Mouse (Mus musculus) heart, postnatal 14 days (tissue): ENCODE measurements at regions not wholly inside any gene's neighbourhood (a gene's known extent, or its start where the extent isn't known, plus 50 kb on each side); places are given as distances from the start of the nearest gene placed in this dataset.

Experiments used
- DNase-seq, 2 experiments: peaks; one replicate each; pipeline ENCODE4 v3.0.0; 2021 to 2022
- intact Hi-C: fragments of 180-260 bp; cut with DNase I; formaldehyde crosslinking; loops from one replicate; pipeline ENCODE4 v1.15.1; 2025

DNA sequence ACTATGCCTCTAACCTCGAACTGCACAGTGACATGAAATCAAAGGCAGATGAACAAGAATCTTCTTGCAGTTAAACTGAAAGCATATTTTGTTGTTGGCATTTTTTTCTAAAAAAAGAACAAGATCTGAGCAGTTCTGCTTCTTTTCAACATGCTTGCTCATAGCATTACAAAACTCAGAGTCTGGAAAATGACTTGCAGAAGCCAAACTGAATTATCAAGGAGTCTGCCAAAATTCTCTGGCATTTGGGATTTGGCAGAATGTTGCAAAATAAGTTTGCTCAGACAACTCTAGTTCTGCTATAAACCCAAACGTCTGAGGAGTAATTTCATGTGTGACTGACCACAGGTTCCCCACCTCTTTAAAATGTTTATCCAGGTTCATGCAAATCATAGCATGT lies 907.3 kb upstream of the Gm37988 start:
- peak in 1 of 2 experiments; percentile 20 for DNase-seq

DNA sequence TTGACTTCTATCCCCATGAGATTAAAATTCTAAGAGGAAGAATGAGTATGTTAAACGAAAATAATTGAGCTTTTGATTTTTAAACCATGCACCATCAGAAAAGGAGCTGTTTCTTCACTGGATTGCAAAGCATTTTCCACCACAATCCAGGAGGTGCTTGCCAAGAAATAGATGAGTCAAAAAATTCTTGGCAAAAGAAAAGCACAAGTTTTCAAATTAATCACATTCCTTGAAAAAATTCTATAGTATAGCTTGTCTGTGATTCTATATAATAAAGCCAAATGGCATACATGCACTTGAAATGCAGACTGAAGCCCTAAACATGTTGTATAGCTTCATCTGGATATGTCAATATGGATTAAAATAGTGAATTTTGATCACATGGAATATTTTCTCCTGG lies 904.3 kb upstream of the Gm37988 start:
- DNase-seq, result no peak
- intact Hi-C loops, result no loop called here

More for the DNA sequence above, 907.3 kb upstream of the Gm37988 start:
- intact Hi-C loops, result no loop called here

DNA sequence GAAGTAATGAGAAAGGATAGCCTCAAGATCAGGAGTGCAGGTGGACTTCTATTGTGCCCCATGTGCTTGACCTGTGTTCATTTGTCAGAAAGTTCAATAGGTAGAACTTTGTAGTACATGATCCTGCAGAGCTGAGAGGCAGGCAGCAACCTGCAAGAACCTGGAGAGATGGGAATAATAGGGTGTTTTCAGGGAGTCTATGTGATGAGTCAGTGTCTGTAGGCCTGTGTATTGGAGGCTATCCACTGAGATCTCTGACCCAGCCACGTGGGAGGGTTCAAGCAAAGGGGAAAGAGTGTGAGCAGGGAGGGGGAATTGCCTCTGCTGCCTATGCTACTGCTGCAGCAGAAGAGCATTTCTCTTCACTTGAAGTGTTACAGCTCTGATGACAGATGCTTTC lies 895.2 kb upstream of the Gm37988 start:
- intact Hi-C loops, result no loop called here

DNA sequence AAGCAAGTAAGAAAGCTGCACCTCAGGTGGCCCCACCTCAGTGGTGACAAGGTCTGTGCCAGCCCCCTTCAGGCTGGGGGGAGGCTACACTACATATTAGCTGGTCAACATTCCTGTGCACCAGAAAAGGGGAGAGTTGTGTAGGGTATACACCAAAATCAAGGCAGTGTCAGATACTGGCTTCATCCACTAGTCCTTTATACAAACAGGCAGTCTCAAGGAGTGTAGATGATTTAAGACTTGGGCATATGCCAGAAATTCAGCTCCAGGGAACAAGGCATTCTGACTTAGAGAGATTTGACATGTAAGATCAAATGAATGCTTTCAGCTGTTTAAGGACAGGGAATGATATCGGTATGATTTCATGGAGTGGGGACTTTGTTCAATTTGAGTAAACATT lies 894.1 kb upstream of the Gm37988 start:
- DNase-seq, result peak in 1 of 2 experiments; percentile 5
- intact Hi-C loops, result no loop called here

More for the DNA sequence above, 895.2 kb upstream of the Gm37988 start:
- DNase-seq, result no peak
